Mouse (Mus musculus): ENCODE measurements around the gene Klhdc2.

The Klhdc2 gene

GRCm38 (mm10) chr12:69302171-69302570, 5.7 kb downstream of the Klhdc2 start:
- DNase-seq (ENCODE audit: low spot score) = no peak

GRCm38 (mm10) chr12:69304051-69304450, 7.6 kb downstream of the Klhdc2 start:
- DNase-seq (ENCODE audit: low spot score) = no peak

- no peak for DNase-seq (ENCODE audit: low spot score)
Observed at GRCm38 (mm10) chr12:69306333-69306732, 9.9 kb downstream of the Klhdc2 start.

- no peak for DNase-seq (ENCODE audit: low spot score)
Observed at GRCm38 (mm10) chr12:69309659-69310058, 13.2 kb downstream of the Klhdc2 start.

GRCm38 (mm10) chr12:69318431-69318830, 21.9 kb downstream of the Klhdc2 start:
- DNase-seq (ENCODE audit: low spot score) = no peak

GRCm38 (mm10) chr12:69331187-69331586, 34.7 kb downstream of the Klhdc2 start:
- DNase-seq (ENCODE audit: low spot score) = no peak

GRCm38 (mm10) chr12:69332147-69332546, 35.7 kb downstream of the Klhdc2 start:
- DNase-seq (ENCODE audit: low spot score) = no peak

- DNase-seq (ENCODE audit: low spot score) = peak; percentile 44
Observed at GRCm38 (mm10) chr12:69333547-69333946, 37.1 kb downstream of the Klhdc2 start.

- DNase-seq (ENCODE audit: low spot score) = no peak
Observed at GRCm38 (mm10) chr12:69349928-69350327, 53.4 kb downstream of the Klhdc2 start.

- no peak for DNase-seq (ENCODE audit: low spot score)
Observed at GRCm38 (mm10) chr12:69351685-69352084, 55.2 kb downstream of the Klhdc2 start.

- peak; percentile 88 for DNase-seq (ENCODE audit: low spot score)
Observed at GRCm38 (mm10) chr12:69356546-69357299, 60.2 kb downstream of the Klhdc2 start, which contains the start of gene Nemf. Gene Nemf, minus strand, starts transcription at chr12:69357165.

- DNase-seq (ENCODE audit: low spot score) = no peak
Observed at GRCm38 (mm10) chr12:69357300-69357646, 60.8 kb downstream of the Klhdc2 start.

All from adipocyte (in vitro differentiated cells).